Mouse (Mus musculus): ENCODE results near the gene Sdr9c7. TPM values are rescaled to one million over a fixed set of nuclear protein-coding genes. Genes with fewer than 3 reads are reported as not detected.
"Not testable (repeated sequence)": the region's sequence is repeated elsewhere in the genome, so short reads cannot be mapped to it uniquely, and the experiment has no call there.

Gene Sdr9c7
- polyA plus RNA-seq, 1 experiment from 2014 or later, result 0.08 TPM

GRCm38 (mm10) chr10:127888605-127889004, 9.7 kb upstream of the Sdr9c7 start, which contains the start of gene Rdh7:
TSS of gene Rdh7 (minus strand) at chr10:127888817.
- H3K4me2 ChIP-seq, result no peak within 1 kb of the TSS
- H3K36me3 ChIP-seq, result no peaks in the 10 kb centered on the region
- H3K27ac ChIP-seq, result no peak within 1 kb of the TSS
- no peak within 1 kb of the TSS for H3K9ac ChIP-seq
- 0 out of 2 replicates have a peak, but pooled peaks cover 4% of the 10 kb centered on the region for H3K4me1 ChIP-seq
- H3K9me3 ChIP-seq (replicated peaks), result no peaks in the 10 kb centered on the region
- H3K4me3 ChIP-seq (replicated peaks), result no peak within 1 kb of the TSS
- no peak for ATAC-seq (replicated peaks; ENCODE audit: low FRiP score)
- no peaks in the 10 kb centered on the region for H3K27me3 ChIP-seq

- Histone ChIP-seq H3K9ac (no peak overlapping the region), H3K9me3 (replicated peaks) (no peaks in the 10 kb centered on the region), H3K27ac (no peak overlapping the region), H3K27me3 (no peaks in the 10 kb centered on the region), H3K4me2 (no peak overlapping the region), H3K4me1 (0 out of 2 replicates have a peak, but pooled peaks cover 4% of the 10 kb centered on the region), H3K4me3 (replicated peaks) (no peak overlapping the region), H3K36me3 (no peaks in the 10 kb centered on the region)
- WGBS, result 93% methylated on average over 1 of the region's 1 CpGs
- ATAC-seq (replicated peaks; ENCODE audit: low FRiP score), result no peak
Measured at GRCm38 (mm10) chr10:127891481-127891880, 6.8 kb upstream of the Sdr9c7 start.

GRCm38 (mm10) chr10:127893163-127894022, 4.9 kb upstream of the Sdr9c7 start:
- H3K9me3 ChIP-seq (replicated peaks); H3K4me1 ChIP-seq; H3K9ac ChIP-seq; H3K36me3 ChIP-seq; H3K4me2 ChIP-seq; H3K4me3 ChIP-seq (replicated peaks); H3K27me3 ChIP-seq: not testable (repeated sequence)
- peak; percentile 81 for ATAC-seq (replicated peaks; ENCODE audit: low FRiP score)
- H3K27ac ChIP-seq, result peak overlapping the region; percentile 71
- WGBS, result 61% methylated on average over 5 of the region's 5 CpGs

- Histone ChIP-seq H3K9ac (no peak overlapping the region), H3K4me3 (replicated peaks) (no peak overlapping the region), H3K4me2 (no peak overlapping the region), H3K27me3 (no peaks in the 10 kb centered on the region), H3K36me3 (no peaks in the 10 kb centered on the region), H3K4me1 (no peaks in the 10 kb centered on the region), H3K9me3 (replicated peaks) (no peaks in the 10 kb centered on the region), H3K27ac (no peak overlapping the region)
- ATAC-seq (replicated peaks; ENCODE audit: low FRiP score), result no peak
- 62% methylated on average over 5 of the region's 5 CpGs for WGBS
Measured at GRCm38 (mm10) chr10:127896705-127897104, 1.6 kb upstream of the Sdr9c7 start.

GRCm38 (mm10) chr10:127897506-127897905, 812 bp upstream of the Sdr9c7 start:
- H3K36me3 ChIP-seq, result no peaks in the 10 kb centered on the region
- WGBS, result 81% methylated on average over 3 of the region's 3 CpGs
- no peak overlapping the region for H3K27ac ChIP-seq
- no peaks in the 10 kb centered on the region for H3K27me3 ChIP-seq
- no peaks in the 10 kb centered on the region for H3K9me3 ChIP-seq (replicated peaks)
- no peak overlapping the region for H3K9ac ChIP-seq
- no peak overlapping the region for H3K4me2 ChIP-seq
- no peak overlapping the region for H3K4me3 ChIP-seq (replicated peaks)
- H3K4me1 ChIP-seq, result no peaks in the 10 kb centered on the region
- ATAC-seq (replicated peaks; ENCODE audit: low FRiP score), result no peak

GRCm38 (mm10) chr10:127899783-127900182, 1.5 kb downstream of the Sdr9c7 start:
- Histone ChIP-seq H3K9ac (no peak overlapping the region), H3K4me1 (peaks cover 2% of the 10 kb centered on the region; the same call in 1 of the 2 replicates), H3K27me3 (no peaks in the 10 kb centered on the region), H3K36me3 (no peaks in the 10 kb centered on the region), H3K9me3 (replicated peaks) (no peaks in the 10 kb centered on the region), H3K4me2 (no peak overlapping the region), H3K27ac (no peak overlapping the region), H3K4me3 (replicated peaks) (no peak overlapping the region)
- ATAC-seq (replicated peaks; ENCODE audit: low FRiP score), result peak; percentile 62; the same call in 1 of the 2 replicates
- 58% methylated on average over 5 of the region's 5 CpGs for WGBS

- Histone ChIP-seq H3K9me3 (replicated peaks) (no peaks in the 10 kb centered on the region), H3K4me3 (replicated peaks) (no peak overlapping the region), H3K4me2 (no peak overlapping the region), H3K9ac (no peak overlapping the region), H3K27ac (no peak overlapping the region), H3K36me3 (no peaks in the 10 kb centered on the region), H3K4me1 (peaks cover 5% of the 10 kb centered on the region; the same call in 1 of the 2 replicates), H3K27me3 (no peaks in the 10 kb centered on the region)
- WGBS, result 82% methylated on average over 4 of the region's 4 CpGs
- no peak for ATAC-seq (replicated peaks; ENCODE audit: low FRiP score)
Measured at GRCm38 (mm10) chr10:127901751-127902150, 3.4 kb downstream of the Sdr9c7 start.

GRCm38 (mm10) chr10:127903116-127903515, 4.8 kb downstream of the Sdr9c7 start:
- no peak overlapping the region for H3K9ac ChIP-seq
- no peak overlapping the region for H3K4me3 ChIP-seq (replicated peaks)
- ATAC-seq (replicated peaks; ENCODE audit: low FRiP score), result no peak
- H3K27ac ChIP-seq, result no peak overlapping the region
- no peak overlapping the region for H3K4me2 ChIP-seq
- H3K36me3 ChIP-seq, result no peaks in the 10 kb centered on the region
- no peaks in the 10 kb centered on the region for H3K27me3 ChIP-seq
- H3K4me1 ChIP-seq, result peaks cover 5% of the 10 kb centered on the region; the same call in 1 of the 2 replicates
- 60% methylated on average over 1 of the region's 1 CpGs for WGBS
- H3K9me3 ChIP-seq (replicated peaks), result no peaks in the 10 kb centered on the region

- Histone ChIP-seq H3K4me1 (peaks cover 5% of the 10 kb centered on the region; the same call in 1 of the 2 replicates), H3K27me3 (no peaks in the 10 kb centered on the region), H3K27ac (0 out of 2 replicates have a peak overlapping the region, but pooled peaks have one; percentile 0), H3K9ac (no peak overlapping the region), H3K4me3 (replicated peaks) (no peak overlapping the region), H3K36me3 (no peaks in the 10 kb centered on the region), H3K9me3 (replicated peaks) (no peaks in the 10 kb centered on the region), H3K4me2 (no peak overlapping the region)
- WGBS, result 77% methylated on average over 7 of the region's 7 CpGs
- ATAC-seq (replicated peaks; ENCODE audit: low FRiP score), result peak; percentile 43; the same call in 1 of the 2 replicates
Measured at GRCm38 (mm10) chr10:127904718-127905446, 6.6 kb downstream of the Sdr9c7 start.

- no peak overlapping the region for H3K27ac ChIP-seq
- H3K9me3 ChIP-seq (replicated peaks), result no peaks in the 10 kb centered on the region
- H3K9ac ChIP-seq, result no peak overlapping the region
- no peaks in the 10 kb centered on the region for H3K27me3 ChIP-seq
- no peak overlapping the region for H3K4me2 ChIP-seq
- no peak overlapping the region for H3K4me3 ChIP-seq (replicated peaks)
- 86% methylated on average over 2 of the region's 2 CpGs for WGBS
- no peak for ATAC-seq (replicated peaks; ENCODE audit: low FRiP score)
- H3K36me3 ChIP-seq, result no peaks in the 10 kb centered on the region
- peaks cover 5% of the 10 kb centered on the region; the same call in 1 of the 2 replicates for H3K4me1 ChIP-seq
Measured at GRCm38 (mm10) chr10:127906138-127906537, 7.8 kb downstream of the Sdr9c7 start.

GRCm38 (mm10) chr10:127907386-127907951, 9.2 kb downstream of the Sdr9c7 start:
- no peak for ATAC-seq (replicated peaks; ENCODE audit: low FRiP score)
- Histone ChIP-seq H3K9me3 (replicated peaks) (no peaks in the 10 kb centered on the region), H3K4me3 (replicated peaks) (no peak overlapping the region), H3K4me2 (no peak overlapping the region), H3K36me3 (no peaks in the 10 kb centered on the region), H3K27me3 (no peaks in the 10 kb centered on the region), H3K9ac (no peak overlapping the region), H3K27ac (no peak overlapping the region), H3K4me1 (peaks cover 5% of the 10 kb centered on the region; the same call in 1 of the 2 replicates)

GRCm38 (mm10) chr10:127915578-127915977, 17.3 kb downstream of the Sdr9c7 start:
- Histone ChIP-seq H3K27me3 (no peaks in the 10 kb centered on the region), H3K36me3 (no peaks in the 10 kb centered on the region), H3K4me2 (no peak overlapping the region), H3K4me3 (replicated peaks) (no peak overlapping the region), H3K4me1 (0 out of 2 replicates have a peak, but pooled peaks cover 3% of the 10 kb centered on the region), H3K27ac (no peak overlapping the region), H3K9me3 (replicated peaks) (no peaks in the 10 kb centered on the region), H3K9ac (no peak overlapping the region)
- no peak for ATAC-seq (replicated peaks; ENCODE audit: low FRiP score)
- 92% methylated on average over 1 of the region's 1 CpGs for WGBS
